Mouse (Mus musculus) kidney, adult 10 weeks (tissue): ENCODE results near the gene Mef2d. TPM values are rescaled to one million over a fixed set of nuclear protein-coding genes. Genes with fewer than 3 reads are reported as not detected.

Experiments used
- polyA plus RNA-seq: library from polyadenylated mRNA; stranded (reverse); fragments of 350-450 nt; fragmentation: Illumina TruSeq; extraction: RNeasy Lipid Tissue Mini Kit (QIAGEN cat#74804); gene quantifications from one replicate; pipeline ENCODE4 v1.2.3, GENCODE M21; 2014; ENCODE audit warnings: low read depth, low replicate concordance

Gene Mef2d
- polyA plus RNA-seq = 5.2 TPM

DNA sequence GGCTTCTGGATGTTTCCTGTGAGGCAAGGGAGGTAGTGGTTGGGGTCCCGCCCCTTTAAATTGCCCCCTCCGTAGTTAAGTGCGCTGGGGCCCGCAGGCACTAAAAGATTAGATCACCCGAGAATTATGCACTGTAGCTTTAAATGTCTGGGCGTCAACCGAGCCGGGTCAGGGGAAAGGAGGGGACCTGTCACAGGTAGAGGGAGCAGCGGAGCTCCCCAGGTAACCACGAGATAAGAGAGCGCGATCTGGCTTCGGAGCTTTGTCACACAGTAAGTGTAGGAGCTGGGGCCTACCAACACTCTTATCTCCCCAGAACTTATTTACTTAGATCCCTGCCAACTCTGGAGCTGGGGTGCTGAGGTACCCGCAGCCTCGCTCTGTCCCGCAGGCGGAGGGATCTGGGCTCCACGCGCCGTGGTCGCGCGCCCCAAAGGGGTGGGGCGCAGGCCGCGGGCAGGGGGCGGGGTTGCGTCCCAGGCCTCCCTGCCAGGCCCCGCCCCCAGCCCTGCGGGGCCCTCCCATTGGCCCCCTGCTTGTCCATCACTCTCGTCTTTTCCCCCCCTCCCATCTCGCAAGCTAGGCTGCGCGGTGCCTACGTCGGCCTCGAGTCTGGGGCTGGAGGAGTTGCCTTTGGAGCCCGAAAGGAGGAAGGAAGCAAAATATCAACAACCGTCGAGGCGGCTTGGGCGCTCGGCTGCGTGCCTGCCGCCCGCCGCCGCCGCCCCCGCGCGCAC, at the start of gene Mef2d:
Gene Mef2d, plus strand, starts transcription at position 586 of the 737 bp plus-strand sequence.

Other genes starting within 250 kb of the Mef2d start
- 129 TPM for gene Hdgf, start 236.1 kb upstream of the Mef2d start, polyA plus RNA-seq
- 80.9 TPM for gene Mrpl24, start 222.9 kb upstream of the Mef2d start, polyA plus RNA-seq
- gene Isg20l2, start 212.1 kb upstream of the Mef2d start, polyA plus RNA-seq = 16.4 TPM
- 4.0 TPM for gene Rrnad1, start 211.7 kb upstream of the Mef2d start, polyA plus RNA-seq
- not detected for gene Crabp2, start 193.7 kb upstream of the Mef2d start, polyA plus RNA-seq
- gene Nes, start 171.3 kb upstream of the Mef2d start, polyA plus RNA-seq = 14.6 TPM
- gene Bcan, start 142.1 kb upstream of the Mef2d start, polyA plus RNA-seq = not detected
- gene Hapln2, start 114.8 kb upstream of the Mef2d start, polyA plus RNA-seq = not detected
- gene Gpatch4, start 99.3 kb upstream of the Mef2d start, polyA plus RNA-seq = 5.6 TPM
- gene Naxe, start 83.9 kb upstream of the Mef2d start, polyA plus RNA-seq = 26.2 TPM
- gene Ttc24, start 64.1 kb upstream of the Mef2d start, polyA plus RNA-seq = not detected
- gene Iqgap3, start 60.4 kb upstream of the Mef2d start, polyA plus RNA-seq = not detected
- gene Rhbg, start 112.3 kb downstream of the Mef2d start, polyA plus RNA-seq = 0.40 TPM
- gene Gm38392, start 144.8 kb downstream of the Mef2d start, polyA plus RNA-seq = not detected
- 4.5 TPM for gene Tsacc, start 154.6 kb downstream of the Mef2d start, polyA plus RNA-seq
- gene Cct3, start 154.7 kb downstream of the Mef2d start, polyA plus RNA-seq = 106 TPM
- gene Glmp, start 182.7 kb downstream of the Mef2d start, polyA plus RNA-seq = 2.8 TPM
- 0.61 TPM for gene Tmem79, start 193.8 kb downstream of the Mef2d start, polyA plus RNA-seq
- 23.3 TPM for gene Smg5, start 193.9 kb downstream of the Mef2d start, polyA plus RNA-seq
- gene Paqr6, start 222.2 kb downstream of the Mef2d start, polyA plus RNA-seq = not detected
- 0.57 TPM for gene Bglap3, start 230.4 kb downstream of the Mef2d start, polyA plus RNA-seq
- gene Bglap2, start 236.3 kb downstream of the Mef2d start, polyA plus RNA-seq = not detected
- gene Bglap, start 242.1 kb downstream of the Mef2d start, polyA plus RNA-seq = not detected